Mouse (Mus musculus): ENCODE results near the gene Orc3. TPM values are rescaled to one million over a fixed set of nuclear protein-coding genes. Genes with fewer than 3 reads are reported as not detected.
A peak's percentile ranks its signal among the peaks of the same experiment; 100 is the strongest.

The Orc3 gene
- 10 to 100 TPM; 32.9 to 36.3 (median 34.1) TPM for total RNA-seq (2022)

DNA sequence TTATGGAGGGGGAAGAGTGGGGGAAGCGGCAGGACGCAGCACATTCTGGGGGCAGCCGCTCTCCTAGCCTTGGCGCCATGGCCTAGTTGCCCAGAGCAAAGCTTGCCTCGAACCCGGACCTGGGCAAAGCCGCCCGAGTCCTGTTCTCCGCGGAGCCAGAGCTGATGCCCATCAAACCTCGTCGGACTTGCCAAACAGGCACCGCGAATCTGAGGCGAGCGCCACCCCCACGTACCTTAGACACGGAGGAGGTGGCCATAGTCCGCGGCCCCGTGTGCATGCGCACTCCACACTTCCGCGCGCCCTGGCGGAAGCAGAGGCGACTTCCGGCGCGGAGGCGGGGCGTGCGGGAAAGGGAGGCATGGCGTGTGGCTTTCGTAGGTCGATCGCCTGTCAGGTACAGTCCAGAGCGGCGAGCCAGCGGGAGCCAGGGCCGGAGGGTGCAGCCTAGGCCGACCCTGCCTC is at the start of gene Orc3, which contains the start of gene Rars2:
Gene Orc3, minus strand, starts transcription at position 315 of the 465 bp plus-strand sequence.
Gene Rars2, plus strand, starts transcription at position 328 of the 465 bp plus-strand sequence.
- DNase-seq (ENCODE audit: low spot score), result peak; percentile 89

DNA sequence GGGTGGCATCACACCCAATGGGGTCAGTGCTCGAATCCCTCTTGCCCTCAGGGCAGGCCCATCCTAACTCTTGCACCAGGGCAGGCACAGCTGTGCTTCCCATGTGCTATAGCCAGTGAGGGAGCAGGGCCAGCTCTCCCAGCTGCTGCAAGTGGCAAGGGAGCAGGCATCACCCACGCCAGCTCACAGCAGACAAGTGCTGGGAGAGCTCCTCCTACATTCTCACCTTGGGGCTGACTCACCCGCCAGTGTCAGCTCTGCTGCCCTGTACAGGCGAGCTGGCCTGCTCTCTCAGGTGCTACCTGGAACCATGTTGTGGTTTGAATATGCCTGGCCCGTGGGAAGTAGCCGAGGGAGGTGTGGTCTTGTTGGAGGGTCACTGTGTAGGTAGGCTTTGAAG is 47.2 kb upstream of the Orc3 start:
- no peak for DNase-seq (ENCODE audit: low spot score)

DNA sequence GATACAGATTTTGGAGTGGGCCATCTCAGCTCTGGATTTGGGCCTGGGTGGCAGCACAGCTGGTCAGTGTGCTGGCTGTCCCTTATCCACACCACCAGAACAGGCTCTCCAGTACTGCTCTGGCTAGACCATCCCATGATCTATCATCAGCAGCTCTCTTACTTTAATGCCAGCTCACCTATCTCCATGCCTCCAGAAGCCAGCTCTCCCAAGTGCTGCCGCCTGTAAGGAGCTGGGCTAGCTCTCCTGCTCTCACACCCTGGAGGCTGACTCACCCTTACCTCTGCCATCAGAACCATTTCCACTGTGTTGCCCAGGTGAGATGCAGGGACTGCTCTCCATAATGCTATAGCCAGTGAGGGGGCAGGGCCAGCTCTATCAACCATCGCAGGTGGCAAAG is 46.8 kb upstream of the Orc3 start:
- DNase-seq (ENCODE audit: low spot score), result no peak

DNA sequence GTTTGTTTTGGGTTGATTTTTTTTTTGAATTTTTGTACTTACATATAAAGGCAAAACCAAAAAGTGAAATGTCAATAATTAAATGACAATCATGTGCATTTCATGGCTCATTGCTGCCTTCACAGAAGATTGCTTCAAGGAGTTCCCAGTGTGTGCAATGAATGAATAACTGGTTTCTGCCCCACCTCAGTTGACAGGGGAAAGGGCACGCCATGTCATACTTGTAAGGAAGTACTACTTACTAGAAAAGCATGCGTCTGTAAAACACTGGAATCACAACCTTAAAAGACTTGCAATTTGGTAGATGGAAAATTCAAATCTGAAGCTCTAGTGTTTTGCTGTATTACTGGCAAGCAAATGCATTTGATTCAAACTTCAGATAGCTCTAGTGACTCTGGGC is 44.3 kb upstream of the Orc3 start:
- no peak for DNase-seq (ENCODE audit: low spot score)

DNA sequence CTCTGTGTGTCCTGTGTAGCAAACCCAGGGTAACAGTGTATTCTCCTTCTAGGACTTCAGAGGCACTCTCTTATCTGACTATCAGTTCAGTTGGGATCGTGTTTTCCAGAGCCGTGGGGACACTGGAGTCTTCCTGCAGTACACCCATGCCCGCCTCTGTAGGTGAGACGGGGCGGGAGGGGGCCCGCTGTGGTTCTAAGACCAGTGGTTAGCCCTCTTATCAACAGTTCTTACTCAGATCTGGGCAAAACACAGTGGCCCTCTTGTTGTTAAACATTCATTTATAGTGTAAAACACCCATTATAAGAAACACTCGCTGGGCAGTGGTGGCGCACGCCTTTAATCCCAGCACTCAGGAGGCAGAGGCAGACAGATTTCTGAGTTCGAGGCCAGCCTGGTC is 41.4 kb upstream of the Orc3 start:
- DNase-seq (ENCODE audit: low spot score), result no peak

DNA sequence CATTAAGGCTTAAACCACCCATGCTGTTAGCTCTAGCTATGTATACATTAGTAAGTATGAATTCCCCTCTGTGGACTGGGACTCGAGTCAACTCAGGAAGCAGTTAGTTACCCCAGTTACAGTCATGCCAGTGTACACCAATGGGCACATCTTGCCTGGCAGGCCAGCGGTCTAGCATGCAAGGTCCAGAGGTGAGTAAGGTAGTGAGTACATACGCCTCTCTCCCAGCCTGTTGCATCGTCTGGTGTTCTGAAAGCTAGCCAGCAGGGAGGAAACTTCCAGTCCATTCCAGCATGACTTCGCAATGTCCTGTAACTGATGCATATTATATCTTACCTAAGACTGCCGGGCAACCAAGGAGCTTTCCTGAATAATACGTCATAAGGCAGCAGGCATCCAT is 38.4 kb upstream of the Orc3 start:
- no peak for DNase-seq (ENCODE audit: low spot score)

DNA sequence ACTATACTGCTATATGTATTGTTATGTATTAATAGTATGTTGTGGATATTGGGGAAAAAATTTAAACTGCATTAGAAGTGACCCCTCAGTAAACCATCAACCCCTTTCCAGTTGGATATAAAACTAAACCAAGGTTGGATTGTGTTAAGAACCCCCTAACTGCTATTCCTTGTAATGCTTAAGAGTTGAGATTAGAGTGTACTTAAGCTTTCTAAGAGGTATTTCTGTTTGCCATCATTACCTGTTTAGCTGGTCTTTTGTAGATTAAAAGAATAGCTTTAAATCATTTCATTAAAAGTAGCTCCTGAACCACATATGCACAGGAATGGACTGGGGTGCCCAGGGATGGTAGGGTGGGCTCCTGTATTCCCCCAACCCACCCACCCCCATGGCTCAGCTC is 30.0 kb upstream of the Orc3 start:
- DNase-seq (ENCODE audit: low spot score), result no peak

DNA sequence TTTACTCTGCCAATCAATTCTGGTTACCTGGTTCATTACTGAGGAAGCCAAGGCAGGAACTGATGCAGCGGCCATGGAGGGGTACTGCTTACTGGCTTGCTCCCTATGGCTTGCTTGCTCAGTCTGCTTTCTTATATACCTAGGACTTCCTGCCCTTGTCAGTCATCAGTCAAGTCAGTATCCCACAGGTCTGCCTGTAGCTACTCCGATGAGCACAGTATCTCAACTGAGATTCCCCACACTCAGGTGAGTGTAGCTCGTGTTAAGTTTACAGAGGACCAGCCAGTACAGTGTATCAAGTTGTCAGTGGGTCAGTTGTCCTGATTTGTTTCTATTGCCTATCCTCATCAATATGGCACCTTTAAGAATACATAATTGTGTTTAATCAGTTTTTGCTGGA is 26.0 kb upstream of the Orc3 start:
- no peak for DNase-seq (ENCODE audit: low spot score)

DNA sequence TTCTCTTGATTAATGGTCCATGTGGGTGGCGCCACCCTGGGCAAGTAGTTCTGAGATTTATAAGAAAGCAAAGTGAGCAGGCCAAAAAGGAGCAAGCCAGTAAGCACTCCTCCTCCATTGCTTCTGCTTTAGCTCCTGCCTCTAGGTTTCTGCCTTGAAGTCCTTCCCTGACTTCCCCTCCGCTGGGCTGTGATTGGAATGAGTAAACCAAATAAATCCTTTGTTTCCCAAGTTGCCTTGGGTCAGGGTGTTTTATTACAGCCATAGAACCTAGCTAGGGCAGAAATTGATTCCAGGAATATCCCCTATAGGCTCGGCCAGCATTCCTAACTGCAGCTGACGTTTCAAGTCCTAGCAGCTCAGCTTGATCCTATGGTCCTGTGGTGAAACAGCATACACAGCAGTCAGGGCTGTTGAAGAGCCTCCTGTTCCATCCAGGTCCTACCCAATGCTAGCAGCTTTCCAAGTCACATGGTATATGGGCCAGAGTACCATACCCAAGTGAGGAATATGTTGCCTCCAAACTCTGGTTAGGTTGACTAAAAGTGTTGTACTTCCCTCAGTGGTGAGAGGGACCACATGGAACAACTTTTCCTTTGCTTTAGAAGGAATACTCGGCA is 25.1 kb upstream of the Orc3 start:
- no peak for DNase-seq (ENCODE audit: low spot score)

DNA sequence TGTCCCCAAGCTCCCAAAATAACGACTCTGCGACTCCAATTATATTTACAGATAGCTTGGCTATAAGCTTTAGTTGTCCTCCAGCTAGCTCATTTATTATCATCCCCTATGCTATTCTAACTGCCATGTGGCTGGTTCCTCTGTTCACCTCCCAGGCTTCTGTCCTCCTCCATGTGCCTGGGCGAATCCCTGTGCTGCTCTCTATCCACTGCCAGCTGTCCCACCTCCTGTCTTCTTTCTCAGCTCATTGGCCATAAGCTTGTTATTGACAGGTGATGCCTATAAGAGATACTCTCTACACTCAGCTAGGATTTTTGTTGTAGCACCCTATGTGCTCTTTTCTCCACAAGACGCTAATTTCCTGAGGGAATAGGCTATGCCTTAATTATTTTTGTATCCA is 23.1 kb upstream of the Orc3 start:
- no peak for DNase-seq (ENCODE audit: low spot score)

DNA sequence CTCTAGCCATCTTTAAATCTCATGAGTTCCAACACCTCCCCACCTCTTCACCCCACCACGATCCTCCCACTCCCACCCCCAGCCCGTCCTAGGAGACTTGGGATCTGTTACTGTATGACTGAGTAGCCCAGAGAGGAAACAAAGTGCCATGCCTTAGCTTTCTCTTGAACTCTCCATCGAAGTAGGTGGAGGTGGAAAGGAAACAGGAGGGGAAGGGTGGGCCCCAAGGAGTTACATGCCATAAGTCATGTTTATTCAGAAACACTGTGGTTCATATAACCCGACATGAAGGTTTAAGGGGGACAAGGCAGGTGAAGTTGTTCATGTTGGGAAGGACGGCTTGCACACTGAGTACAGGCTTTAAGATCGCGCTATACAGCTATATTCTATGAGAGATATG is 22.6 kb upstream of the Orc3 start:
- DNase-seq (ENCODE audit: low spot score), result no peak

DNA sequence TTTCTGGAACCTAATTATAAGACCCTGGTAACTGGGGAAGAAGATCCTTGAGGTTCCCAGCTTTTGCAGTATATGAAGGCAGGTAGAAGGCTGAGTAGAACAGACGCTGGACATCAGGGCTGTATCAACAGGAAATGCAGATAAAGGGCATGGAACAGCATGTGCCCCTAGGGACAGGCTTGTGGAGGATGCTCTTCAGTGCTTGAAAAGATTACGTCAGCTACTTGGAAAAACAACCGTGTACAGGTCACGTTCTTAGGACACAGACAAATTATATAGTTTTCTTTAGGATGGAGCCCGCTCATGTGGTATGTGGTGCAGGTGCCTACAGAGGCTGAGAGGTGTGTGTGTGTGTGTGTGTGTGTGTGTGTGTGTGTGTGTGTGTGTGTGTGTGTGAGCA is 21.3 kb upstream of the Orc3 start:
- DNase-seq (ENCODE audit: low spot score), result no peak

DNA sequence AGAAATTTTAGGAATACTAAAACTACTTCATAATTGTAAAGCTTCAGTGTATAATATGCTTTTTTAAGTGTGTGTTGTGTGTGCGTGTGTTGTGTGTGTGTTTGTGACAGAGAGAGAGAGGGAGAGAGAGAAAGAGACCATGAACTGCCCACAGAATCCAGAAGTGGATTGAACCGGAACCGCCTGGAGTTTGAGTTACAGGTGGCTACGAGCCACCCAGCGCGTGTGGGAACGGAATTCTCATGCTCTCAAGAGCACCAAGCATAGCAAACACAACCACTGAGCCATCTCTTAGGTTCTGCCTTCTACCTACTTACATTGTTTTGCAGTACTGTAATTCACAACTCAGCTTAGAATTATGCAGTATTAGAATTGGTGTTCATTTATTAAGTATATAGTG is 19.4 kb upstream of the Orc3 start:
- DNase-seq (ENCODE audit: low spot score), result no peak

DNA sequence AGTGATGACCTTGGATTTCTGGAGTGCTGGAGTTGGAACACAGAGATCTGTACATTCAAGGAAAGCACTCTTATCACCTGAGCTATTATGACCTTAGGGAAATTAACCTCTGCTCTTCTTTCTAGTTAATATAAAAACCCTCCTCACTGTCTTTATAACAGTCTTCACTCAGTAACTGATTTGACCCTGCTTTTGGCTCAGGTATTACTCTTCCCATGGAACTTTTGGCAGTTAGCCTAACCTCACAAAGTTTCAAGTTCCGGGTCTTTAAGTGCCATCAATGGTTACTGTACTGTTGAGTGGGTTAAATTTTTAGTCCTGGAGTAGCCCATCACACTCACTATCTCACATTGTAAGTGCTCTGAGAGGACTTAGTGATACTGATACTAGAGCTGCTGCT is 15.2 kb upstream of the Orc3 start:
- no peak for DNase-seq (ENCODE audit: low spot score)

DNA sequence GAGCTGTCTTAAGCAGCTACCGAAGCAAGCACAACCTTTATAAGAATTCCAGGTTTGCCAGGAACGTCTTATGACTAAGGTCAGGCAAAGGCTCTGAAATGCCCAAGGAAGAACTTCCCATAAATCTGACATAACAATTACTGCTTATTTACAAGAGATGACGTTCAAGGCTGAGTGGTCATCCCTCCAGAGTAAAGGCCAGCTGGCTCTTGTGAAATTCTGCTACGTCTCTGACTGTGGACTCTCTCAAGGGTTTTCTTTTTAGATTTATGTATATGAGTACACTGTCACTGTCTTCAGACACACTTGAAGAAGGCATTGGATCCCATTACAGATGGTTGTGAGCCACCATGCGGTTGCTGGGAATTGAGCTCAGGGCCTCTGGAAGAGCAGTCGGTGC is 11.7 kb upstream of the Orc3 start:
- DNase-seq (ENCODE audit: low spot score), result no peak

DNA sequence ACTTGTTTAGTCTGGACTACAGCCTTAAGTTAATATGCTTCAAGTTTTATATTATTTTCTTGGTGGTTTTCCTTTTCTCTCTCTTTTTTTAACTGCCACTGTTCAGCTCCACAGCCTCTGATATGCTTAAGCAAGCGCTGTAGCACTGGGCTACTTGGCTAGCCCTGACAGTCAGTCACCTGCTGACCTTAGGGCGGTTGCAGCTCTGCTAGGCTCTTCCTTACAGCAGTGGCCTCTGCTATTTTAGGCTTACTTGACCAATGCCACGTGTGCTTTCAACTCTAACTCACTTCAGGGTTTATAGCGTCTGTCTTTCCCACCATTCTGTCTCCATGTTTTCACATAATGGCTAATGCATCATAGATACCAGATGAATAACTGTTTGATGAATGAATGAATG is 10.8 kb upstream of the Orc3 start:
- DNase-seq (ENCODE audit: low spot score), result no peak

DNA sequence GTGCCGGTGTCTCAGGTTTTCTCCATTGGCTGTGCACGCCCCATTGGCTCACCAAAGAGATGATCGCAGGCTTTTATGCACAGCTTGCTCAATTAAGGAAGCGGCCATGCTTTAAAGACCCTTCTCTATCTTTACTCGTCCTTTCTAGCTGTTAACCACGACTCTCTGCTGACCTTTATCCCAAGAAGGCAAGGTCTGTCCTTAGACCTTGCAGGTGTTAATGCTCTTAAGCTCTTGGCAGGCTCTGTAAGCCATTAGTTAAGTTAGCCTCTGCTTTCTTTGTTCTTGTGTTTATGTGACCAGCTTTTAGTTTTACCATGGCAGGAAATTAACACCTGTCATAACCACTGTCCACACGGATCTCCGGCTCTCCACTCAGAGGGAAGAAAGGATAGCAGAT is 1.4 kb upstream of the Orc3 start:
- DNase-seq (ENCODE audit: low spot score), result no peak

DNA sequence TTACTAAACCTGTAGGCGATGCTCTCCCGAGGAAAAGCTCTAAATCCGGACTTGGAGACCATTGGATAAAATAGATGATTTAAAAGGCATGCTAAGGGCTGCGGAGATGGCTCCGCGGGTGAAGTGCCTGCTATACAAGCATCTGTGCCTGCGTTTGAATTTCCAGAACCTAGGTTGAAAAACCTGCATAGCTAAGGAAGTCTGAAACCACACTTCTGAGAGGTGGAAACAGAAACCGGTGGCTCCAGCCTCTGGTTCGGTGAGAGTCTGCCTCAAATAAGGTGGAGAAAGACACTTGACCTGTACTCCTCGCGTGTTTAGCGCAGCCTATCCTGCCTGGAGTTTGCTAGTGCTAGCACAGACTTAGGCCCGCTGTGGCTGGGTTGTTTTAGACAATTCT is 559 bp upstream of the Orc3 start:
- no peak for DNase-seq (ENCODE audit: low spot score)

DNA sequence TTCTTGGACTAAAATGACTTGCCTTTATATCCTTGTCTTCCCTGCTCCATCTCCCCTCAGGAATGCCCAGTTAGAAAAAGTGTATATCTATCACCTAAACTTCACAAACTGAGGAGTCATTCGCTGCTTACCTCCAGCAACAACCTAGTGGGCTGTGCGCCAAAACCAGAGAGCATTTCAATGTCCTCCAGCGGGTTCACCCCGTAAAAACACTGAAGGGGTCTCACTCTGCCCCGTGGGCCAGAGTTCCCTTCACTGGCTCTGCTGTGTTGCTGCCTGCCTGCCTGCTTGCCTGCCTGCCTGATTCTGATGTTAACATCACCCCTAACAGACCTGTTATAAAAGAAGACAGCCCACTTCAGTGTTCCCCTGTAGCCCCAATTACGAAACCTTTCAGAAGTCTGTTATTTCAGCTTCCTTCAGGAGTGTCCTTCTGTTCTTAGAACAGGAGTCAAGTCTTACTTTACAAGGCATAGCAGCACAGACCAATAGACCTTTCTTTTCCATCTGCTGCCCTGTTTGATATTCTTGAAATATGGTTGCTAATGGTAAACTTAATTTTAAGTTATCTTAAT is 1.1 kb downstream of the Orc3 start:
- no peak for DNase-seq (ENCODE audit: low spot score)

DNA sequence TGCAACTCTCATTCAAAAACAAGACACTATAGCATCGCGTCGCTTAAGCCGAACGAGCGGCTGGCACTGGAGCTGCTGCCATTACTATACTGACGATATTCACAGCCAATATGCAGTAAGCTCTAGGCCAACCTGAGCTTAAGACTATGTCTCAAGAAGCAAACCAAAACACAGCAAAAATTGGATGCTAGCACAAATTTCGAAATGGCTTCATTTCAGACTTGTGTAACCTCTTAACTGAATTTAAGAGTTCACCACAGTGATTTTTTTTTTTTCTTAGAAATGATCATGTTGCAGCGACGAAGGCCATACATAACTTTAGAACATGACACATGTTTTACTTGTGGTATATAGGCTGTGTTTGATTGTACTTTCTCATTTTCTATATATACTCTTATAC is 8.1 kb downstream of the Orc3 start:
- DNase-seq (ENCODE audit: low spot score), result no peak

DNA sequence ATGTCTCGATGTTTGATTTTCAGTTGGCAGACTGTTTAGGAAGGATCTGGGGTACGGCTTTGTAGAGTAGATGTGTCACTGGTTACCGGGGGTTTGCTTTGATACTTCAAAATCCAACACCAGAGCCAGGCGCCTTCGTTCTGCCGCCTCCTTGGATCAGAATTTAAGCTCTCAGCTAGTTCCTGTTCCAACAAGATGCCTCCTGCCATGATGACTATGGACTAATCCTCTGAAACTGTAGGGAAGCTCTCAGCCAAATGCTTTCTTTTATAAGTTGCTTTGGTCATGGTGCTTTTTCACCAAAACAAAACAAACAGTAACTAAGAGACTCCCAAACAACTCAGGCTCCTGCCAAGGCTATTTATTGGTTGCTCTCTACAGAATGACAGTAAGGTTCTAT is 11.6 kb downstream of the Orc3 start:
- no peak for DNase-seq (ENCODE audit: low spot score)

DNA sequence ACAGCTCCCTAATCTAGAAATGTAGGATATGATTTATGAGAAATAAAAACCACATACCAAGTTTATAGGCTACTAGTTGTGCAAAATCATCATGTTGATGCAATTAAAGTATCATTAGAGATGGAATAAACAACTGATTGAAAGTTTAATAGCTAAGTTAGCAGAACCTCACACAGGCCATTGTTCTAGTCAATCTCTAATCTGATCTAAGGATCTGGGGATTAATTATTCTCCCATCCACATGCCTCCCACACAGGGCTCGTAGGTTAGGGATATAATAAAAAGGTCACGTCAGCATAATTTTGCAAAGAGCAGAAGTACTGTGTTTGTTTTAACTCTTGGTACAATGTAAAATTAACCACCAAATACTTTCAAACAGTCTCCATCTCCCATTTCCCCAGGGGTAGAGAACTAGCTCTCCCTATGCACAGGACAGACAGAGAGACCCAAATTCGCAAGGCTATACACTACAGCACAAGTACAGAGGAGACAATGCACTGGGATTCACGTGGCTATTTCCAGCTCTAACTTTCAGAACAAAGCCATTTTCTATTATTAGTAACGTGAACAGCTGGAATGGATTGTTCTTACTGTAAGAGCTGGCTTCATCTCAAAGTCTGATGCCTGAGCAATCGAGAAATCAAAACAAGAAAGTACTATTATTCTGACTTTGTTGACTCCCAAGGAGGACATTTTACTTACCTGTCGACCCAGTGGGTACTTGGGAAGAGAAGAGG is 29.7 kb downstream of the Orc3 start:
- DNase-seq (ENCODE audit: low spot score), result peak; percentile 22

DNA sequence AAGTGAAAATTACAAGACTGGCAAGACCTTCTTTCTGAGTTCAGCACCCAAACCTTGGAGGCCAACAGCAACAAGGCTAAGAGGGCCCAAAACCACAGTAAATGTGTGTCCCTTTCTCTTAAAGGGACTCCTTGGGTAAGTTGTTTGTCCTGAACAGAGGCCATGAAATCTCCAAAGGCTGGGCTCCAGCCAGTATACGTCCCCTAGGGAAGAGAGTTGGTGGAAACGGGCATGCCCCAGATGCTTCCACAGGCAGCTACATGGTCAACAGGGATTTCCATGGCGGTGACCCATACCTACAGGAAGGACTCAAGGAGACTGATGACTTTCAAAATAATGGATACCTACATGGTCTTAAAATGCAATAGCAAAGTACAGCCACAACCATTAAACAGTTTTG is 31.3 kb downstream of the Orc3 start:
- DNase-seq (ENCODE audit: low spot score), result no peak

Data from heart, adult 8-10 months (tissue).